Mouse (Mus musculus) myocyte (in vitro differentiated cells): ENCODE measurements around the gene Txn2. TPM values are rescaled to one million over a fixed set of nuclear protein-coding genes. Genes with fewer than 3 reads are reported as not detected.

Experiments used
- H3K27me3 ChIP-seq: one replicate; pipeline ENCODE4 v1.6.1; 2011; ENCODE audit not compliant: control insufficient read depth, insufficient read depth, insufficient read length
- H3K36me3 ChIP-seq: one replicate; pipeline ENCODE4 v1.6.1; 2011; ENCODE audit not compliant: control insufficient read depth, insufficient read depth
- H3K4me2 ChIP-seq: one replicate; pipeline ENCODE4 v1.6.1; 2011; ENCODE audit warnings: low read depth, control low read depth
- H3K4me3 ChIP-seq: one replicate; pipeline ENCODE4 v1.5.1; 2011; ENCODE audit warnings: mild to moderate bottlenecking, control low read depth, moderate library complexity
- H3K79me2 ChIP-seq: one replicate; pipeline ENCODE4 v1.6.1; 2011; ENCODE audit not compliant: control insufficient read depth, insufficient read depth
- H3ac ChIP-seq: one replicate; pipeline ENCODE4 v1.6.1; 2011; ENCODE audit not compliant: control insufficient read depth, insufficient read length
- CEBPB ChIP-seq: IDR thresholded peaks from 2 replicates; pipeline ENCODE4 v1.6.1; 2011; ENCODE audit warnings: mild to moderate bottlenecking, moderate library complexity; ENCODE audit not compliant: poor library complexity, insufficient read depth, severe bottlenecking
- E2F4 ChIP-seq: IDR thresholded peaks from one replicate; pipeline ENCODE4 v1.6.1; 2011; ENCODE audit warnings: mild to moderate bottlenecking, control low read depth, moderate library complexity; ENCODE audit not compliant: insufficient read depth
- MAX ChIP-seq: IDR thresholded peaks from one replicate; pipeline ENCODE4 v1.6.1; 2011; ENCODE audit warnings: low read depth, mild to moderate bottlenecking, control low read depth
- MYOD1 ChIP-seq, 3 experiments: IDR thresholded peaks; one replicate each; pipeline ENCODE4 v1.6.1; 2011; ENCODE audit warnings: control low read depth in 2 of 3, low read depth in 2 of 3, mild to moderate bottlenecking in 2 of 3, moderate library complexity in 1 of 3; ENCODE audit not compliant: insufficient read length in 2 of 3, control insufficient read depth in 1 of 3
- MYOG ChIP-seq, 3 experiments: IDR thresholded peaks; one replicate each; pipeline ENCODE4 v1.6.1; 2011; ENCODE audit warnings: control low read depth in 2 of 3, low read depth in 2 of 3, mild to moderate bottlenecking in 2 of 3; ENCODE audit not compliant: insufficient read length in 2 of 3, control insufficient read depth in 1 of 3, insufficient read depth in 1 of 3
- POLR2A ChIP-seq: IDR thresholded peaks from one replicate; pipeline ENCODE4 v1.6.1; 2011; ENCODE audit warnings: low read depth, mild to moderate bottlenecking, control low read depth, moderate library complexity; ENCODE audit not compliant: insufficient read length
- POLR2AphosphoS2 ChIP-seq: IDR thresholded peaks from one replicate; pipeline ENCODE4 v1.6.1; 2011; ENCODE audit warnings: low read depth, control low read depth; ENCODE audit not compliant: insufficient read length
- REST ChIP-seq: IDR thresholded peaks from one replicate; pipeline ENCODE4 v1.6.1; 2011; ENCODE audit warnings: mild to moderate bottlenecking, control low read depth, moderate library complexity; ENCODE audit not compliant: insufficient read depth, insufficient read length
- SRF ChIP-seq: IDR thresholded peaks from one replicate; pipeline ENCODE4 v1.6.1; 2011; ENCODE audit warnings: low read depth; ENCODE audit not compliant: control insufficient read depth, insufficient read length
- TCF12 ChIP-seq: IDR thresholded peaks from one replicate; pipeline ENCODE4 v1.6.1; 2011; ENCODE audit warnings: mild to moderate bottlenecking, control low read depth; ENCODE audit not compliant: poor library complexity, insufficient read depth, severe bottlenecking
- TCF3 ChIP-seq: IDR thresholded peaks from one replicate; pipeline ENCODE4 v1.6.1; 2011; ENCODE audit warnings: low read depth, control low read depth; ENCODE audit not compliant: insufficient read length
- USF1 ChIP-seq: IDR thresholded peaks from one replicate; pipeline ENCODE4 v1.6.1; 2011; ENCODE audit warnings: low read depth, mild to moderate bottlenecking, control low read depth, moderate library complexity
- polyA plus RNA-seq: library from polyadenylated mRNA; unstranded; fragments of >200 nt; fragmentation: generic; extraction: Trizol; gene quantifications from one replicate; pipeline ENCODE4 v1.2.1, GENCODE M21; 2012; ENCODE audit warnings: missing spikeins

Txn2 gene
- polyA plus RNA-seq, 1 experiment = 383 TPM

- H3K79me2 ChIP-seq = no peaks in the 10 kb centered on the region
- H3ac ChIP-seq = no peak overlapping the region
- TF ChIP-seq TCF12 = peak; percentile 85
- peak; percentile 3; the same call in 1 of the 2 replicates for TF ChIP-seq CEBPB
- TF ChIP-seq MYOD1 (IDR thresholded peaks at IDR 0.05; ENCODE audit: control insufficient read depth in 1 of 3, insufficient read length in 2 of 3, low read depth in 2 of 3) = peak in 2 of 3 experiments; percentile 88 to 92
- TF ChIP-seq POLR2AphosphoS2 = no peak
- peak; percentile 78 for TF ChIP-seq TCF3
- TF ChIP-seq REST = no peak
- TF ChIP-seq USF1 = peak; percentile 29
- TF ChIP-seq POLR2A = peak; percentile 19
- peak; percentile 81 to 94 (median 86) for TF ChIP-seq MYOG (IDR thresholded peaks at IDR 0.05; ENCODE audit: control insufficient read depth in 1 of 3, insufficient read depth in 1 of 3, insufficient read length in 2 of 3, low read depth in 2 of 3)
- TF ChIP-seq SRF = peak; percentile 11
- no peaks in the 10 kb centered on the region for H3K27me3 ChIP-seq
- peak overlapping the region; percentile 33 for H3K4me2 ChIP-seq
- no peak overlapping the region for H3K4me3 ChIP-seq
- H3K36me3 ChIP-seq = no peaks in the 10 kb centered on the region
Observed at GRCm38 (mm10) chr15:77879756-77880155, 49.0 kb downstream of the Txn2 start.

- Histone ChIP-seq H3K79me2 (no peaks in the 10 kb centered on the region), H3K4me3 (no peak overlapping the region), H3K27me3 (no peaks in the 10 kb centered on the region), H3ac (no peak overlapping the region), H3K36me3 (no peaks in the 10 kb centered on the region), H3K4me2 (peak overlapping the region; percentile 12)
- TF ChIP-seq POLR2A (no peak), SRF (no peak), TCF12 (no peak), E2F4 (no peak), MAX (no peak), POLR2AphosphoS2 (no peak), USF1 (no peak), MYOD1 (IDR thresholded peaks at IDR 0.05; ENCODE audit: control insufficient read depth in 1 of 3, insufficient read length in 2 of 3, low read depth in 2 of 3) (no peak), TCF3 (no peak), MYOG (IDR thresholded peaks at IDR 0.05; ENCODE audit: control insufficient read depth in 1 of 3, insufficient read depth in 1 of 3, insufficient read length in 2 of 3, low read depth in 2 of 3) (no peak), CEBPB (no peak), REST (no peak)
Observed at GRCm38 (mm10) chr15:77877209-77877608, 51.6 kb downstream of the Txn2 start.

- Histone ChIP-seq H3K4me2 (peak overlapping the region; percentile 12), H3K4me3 (no peak overlapping the region), H3K79me2 (no peaks in the 10 kb centered on the region), H3K36me3 (no peaks in the 10 kb centered on the region), H3ac (no peak overlapping the region), H3K27me3 (no peaks in the 10 kb centered on the region)
- no peak for TF ChIP-seq TCF12
- no peak for TF ChIP-seq MAX
- peak in 2 of 3 experiments; percentile 21 to 28 for TF ChIP-seq MYOD1 (IDR thresholded peaks at IDR 0.05; ENCODE audit: control insufficient read depth in 1 of 3, insufficient read length in 2 of 3, low read depth in 2 of 3)
- peak; percentile 28 for TF ChIP-seq POLR2AphosphoS2
- TF ChIP-seq REST = no peak
- TF ChIP-seq TCF3 = no peak
- no peak for TF ChIP-seq SRF
- TF ChIP-seq POLR2A = peak; percentile 51
- TF ChIP-seq E2F4 = no peak
- peak in 1 of 3 experiments; percentile 32 for TF ChIP-seq MYOG (IDR thresholded peaks at IDR 0.05; ENCODE audit: control insufficient read depth in 1 of 3, insufficient read depth in 1 of 3, insufficient read length in 2 of 3, low read depth in 2 of 3)
- no peak for TF ChIP-seq CEBPB
- no peak for TF ChIP-seq USF1
Observed at GRCm38 (mm10) chr15:77876716-77877115, 52.1 kb downstream of the Txn2 start.

GRCm38 (mm10) chr15:77875953-77876352 is 52.9 kb downstream of the Txn2 start:
- H3K27me3 ChIP-seq = no peaks in the 10 kb centered on the region
- peak overlapping the region; percentile 46 for H3K4me2 ChIP-seq
- TF ChIP-seq MYOD1 (IDR thresholded peaks at IDR 0.05; ENCODE audit: control insufficient read depth in 1 of 3, insufficient read length in 2 of 3, low read depth in 2 of 3) (peak in 1 of 3 experiments; percentile 73), TCF3 (peak; percentile 9), E2F4 (no peak), MYOG (IDR thresholded peaks at IDR 0.05; ENCODE audit: control insufficient read depth in 1 of 3, insufficient read depth in 1 of 3, insufficient read length in 2 of 3, low read depth in 2 of 3) (peak in 1 of 3 experiments; percentile 85), USF1 (peak; percentile 14), MAX (no peak), POLR2AphosphoS2 (no peak)
- no peaks in the 10 kb centered on the region for H3K79me2 ChIP-seq
- H3ac ChIP-seq = no peak overlapping the region
- H3K36me3 ChIP-seq = no peaks in the 10 kb centered on the region
- H3K4me3 ChIP-seq = no peak overlapping the region

- no peaks in the 10 kb centered on the region for H3K79me2 ChIP-seq
- no peak overlapping the region for H3ac ChIP-seq
- no peak overlapping the region for H3K4me2 ChIP-seq
- H3K4me3 ChIP-seq = no peak overlapping the region
- no peak for TF ChIP-seq MAX
- TF ChIP-seq POLR2A = no peak
- no peak for TF ChIP-seq MYOD1 (IDR thresholded peaks at IDR 0.05; ENCODE audit: control insufficient read depth in 1 of 3, insufficient read length in 2 of 3, low read depth in 2 of 3)
- no peak for TF ChIP-seq POLR2AphosphoS2
- no peak for TF ChIP-seq CEBPB
- no peak for TF ChIP-seq MYOG (IDR thresholded peaks at IDR 0.05; ENCODE audit: control insufficient read depth in 1 of 3, insufficient read depth in 1 of 3, insufficient read length in 2 of 3, low read depth in 2 of 3)
- TF ChIP-seq REST = no peak
- TF ChIP-seq TCF12 = no peak
- TF ChIP-seq E2F4 = no peak
- TF ChIP-seq SRF = no peak
- no peak for TF ChIP-seq USF1
- no peak for TF ChIP-seq TCF3
- no peaks in the 10 kb centered on the region for H3K27me3 ChIP-seq
- H3K36me3 ChIP-seq = no peaks in the 10 kb centered on the region
Observed at GRCm38 (mm10) chr15:77874807-77875206, 54.0 kb downstream of the Txn2 start.
